Mouse (Mus musculus): Measurements from ENCODE around the gene Pik3ip1.
A peak's percentile ranks its signal among the peaks of the same experiment; 100 is the strongest.

GRCm38 (mm10) chr11:3330566-3330965 lies 365 bp downstream of the Pik3ip1 start:
- TF ChIP-seq CTCF (IDR thresholded peaks at IDR 0.05; ENCODE audit: low read depth), result peak; percentile 35; the same call in 1 of the 2 replicates
- TF ChIP-seq EP300 (IDR thresholded peaks at IDR 0.05; ENCODE audit: low read depth), result no peak
